Mouse (Mus musculus) testis, adult 2 months (tissue): ENCODE measurements around the gene Rdh7. TPM values are rescaled to one million over a fixed set of nuclear protein-coding genes. Genes with fewer than 3 reads are reported as not detected.

Source experiments
- H3K27ac ChIP-seq: fragments of 200-500 bp; 2 replicates; pipeline ENCODE4 v1.5.1; 2012; ENCODE audit warnings: low read depth, low read length; ENCODE audit not compliant: control insufficient read depth, insufficient read depth
- H3K27me3 ChIP-seq: fragments of 200-500 bp; 2 replicates; pipeline ENCODE4 v1.6.1; 2012; ENCODE audit warnings: mild to moderate bottlenecking, low read length, moderate library complexity; ENCODE audit not compliant: control insufficient read depth, insufficient read depth
- H3K36me3 ChIP-seq: fragments of 200-500 bp; 2 replicates; pipeline ENCODE4 v1.6.1; 2012; ENCODE audit warnings: mild to moderate bottlenecking, low read length; ENCODE audit not compliant: control insufficient read depth, insufficient read depth
- H3K4me1 ChIP-seq: fragments of 200-500 bp; 2 replicates; pipeline ENCODE4 v1.6.1; 2012; ENCODE audit warnings: low read length; ENCODE audit not compliant: control insufficient read depth, insufficient read depth
- H3K4me3 ChIP-seq: fragments of 200-500 bp; 2 replicates; pipeline ENCODE4 v1.5.1; 2012; ENCODE audit warnings: low read depth, mild to moderate bottlenecking, low read length, moderate library complexity, mixed read lengths; ENCODE audit not compliant: control insufficient read depth
- CTCF ChIP-seq: fragments of 200-500 bp; IDR thresholded peaks from 2 replicates; pipeline ENCODE4 v1.5.1; 2012; ENCODE audit warnings: low read depth, mild to moderate bottlenecking, inconsistent platforms, low read length, moderate library complexity; ENCODE audit not compliant: control insufficient read depth, insufficient read depth, insufficient replicate concordance
- POLR2A ChIP-seq: fragments of 200-500 bp; IDR thresholded peaks from 2 replicates; pipeline ENCODE4 v1.6.1; 2012; ENCODE audit warnings: low read depth, mild to moderate bottlenecking, inconsistent platforms, low read length, moderate library complexity; ENCODE audit not compliant: control insufficient read depth
- polyA plus RNA-seq: library from polyadenylated mRNA; depleted of rRNA; stranded (reverse); fragments of >200 nt; gene quantifications from 2 replicates; pipeline ENCODE4 v1.2.3, GENCODE M21; 2012

The Rdh7 gene
- polyA plus RNA-seq, 1 experiment = not detected

DNA sequence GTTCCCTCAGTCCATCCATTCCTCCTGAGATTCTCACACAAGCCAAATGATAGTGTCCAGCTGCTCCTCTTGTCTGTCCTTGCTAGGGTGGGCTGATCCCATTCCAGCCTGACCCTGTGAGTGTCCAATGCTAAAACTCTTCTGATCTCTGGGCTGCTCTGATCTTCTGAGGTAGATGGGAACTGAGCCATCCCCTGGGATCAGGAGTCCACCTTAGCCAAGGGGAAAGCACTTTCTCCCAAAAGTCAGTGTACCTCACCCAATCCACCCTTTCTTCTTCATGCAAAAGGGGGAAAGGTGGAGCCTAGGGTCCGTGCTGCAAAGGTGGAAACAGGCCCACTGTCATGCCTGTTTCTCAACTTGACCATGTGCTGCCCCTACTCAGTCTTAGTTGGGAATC, 2.9 kb upstream of the Rdh7 start:
- Histone ChIP-seq H3K4me1 (no peaks in the 10 kb centered on the region), H3K4me3 (no peak overlapping the region), H3K27ac (no peak overlapping the region), H3K27me3 (no peaks in the 10 kb centered on the region), H3K36me3 (no peaks in the 10 kb centered on the region)
- TF ChIP-seq CTCF = no peak
- no peak for TF ChIP-seq POLR2A

DNA sequence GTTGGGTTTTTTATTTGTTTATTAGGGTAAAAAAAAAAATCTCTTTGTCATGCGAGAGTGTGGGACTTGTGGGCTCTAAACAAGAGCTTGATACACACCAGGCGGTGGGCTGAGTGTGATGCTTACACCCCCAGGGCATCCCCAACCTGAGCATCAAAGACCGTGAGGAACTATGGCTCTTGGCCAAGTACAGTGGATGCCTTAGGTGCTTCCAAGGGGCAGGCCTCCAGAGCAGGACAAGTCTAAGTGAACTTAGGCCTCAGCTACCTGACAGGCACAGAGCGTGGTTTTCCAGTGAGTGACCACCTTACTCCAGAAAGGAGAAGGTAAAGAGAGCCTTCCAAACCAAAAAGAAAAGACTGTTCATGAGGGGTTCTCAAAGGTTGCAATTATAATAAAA, 1.6 kb downstream of the Rdh7 start:
- no peak for TF ChIP-seq CTCF
- no peak for TF ChIP-seq POLR2A
- H3K27ac ChIP-seq = no peak overlapping the region
- H3K4me1 ChIP-seq = no peaks in the 10 kb centered on the region
- H3K4me3 ChIP-seq = no peak overlapping the region
- H3K27me3 ChIP-seq = no peaks in the 10 kb centered on the region
- no peaks in the 10 kb centered on the region for H3K36me3 ChIP-seq

DNA sequence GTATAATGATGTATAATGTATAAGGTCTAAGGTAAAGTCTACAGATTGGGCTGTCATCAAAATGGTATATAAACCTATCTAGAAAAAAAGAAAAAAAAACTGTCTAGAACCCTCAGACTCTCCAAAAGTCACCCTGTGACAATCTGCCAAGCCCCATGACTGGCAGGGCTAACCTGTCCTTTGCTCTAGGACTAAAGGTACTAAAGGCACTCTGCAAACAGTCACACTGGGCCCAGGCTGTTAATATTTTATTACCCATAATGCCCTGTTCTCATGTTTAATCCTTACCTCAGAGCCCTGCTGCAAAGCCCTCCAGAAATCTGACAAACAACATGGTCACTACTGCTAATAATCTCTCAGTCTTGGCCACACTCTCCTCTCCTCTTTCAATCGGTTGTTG, 2.1 kb downstream of the Rdh7 start:
- H3K4me3 ChIP-seq = no peak overlapping the region
- no peaks in the 10 kb centered on the region for H3K27me3 ChIP-seq
- no peaks in the 10 kb centered on the region for H3K36me3 ChIP-seq
- no peak for TF ChIP-seq POLR2A
- no peak for TF ChIP-seq CTCF
- H3K27ac ChIP-seq = no peak overlapping the region
- H3K4me1 ChIP-seq = no peaks in the 10 kb centered on the region

DNA sequence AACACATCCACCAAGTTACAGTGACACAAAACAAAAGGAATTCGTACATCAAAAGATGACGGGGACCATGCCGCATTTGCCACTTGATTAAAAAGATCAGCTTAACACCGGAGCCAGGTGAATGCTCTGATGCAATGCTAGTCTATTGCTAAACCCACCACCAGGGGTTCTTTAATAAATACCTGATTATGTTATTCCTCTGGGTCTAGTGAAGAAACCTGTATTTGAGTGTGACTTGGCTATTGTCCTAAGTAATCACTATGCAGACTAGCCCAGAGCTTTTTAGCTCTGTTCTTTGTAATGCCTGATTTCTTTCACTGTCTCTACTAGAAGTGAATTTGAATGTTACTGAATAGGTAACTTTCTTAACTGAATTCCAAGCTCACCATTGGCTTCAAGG, 7.6 kb downstream of the Rdh7 start:
- H3K36me3 ChIP-seq = no peaks in the 10 kb centered on the region
- no peaks in the 10 kb centered on the region for H3K4me1 ChIP-seq
- no peaks in the 10 kb centered on the region for H3K27me3 ChIP-seq
- no peak overlapping the region for H3K4me3 ChIP-seq
- H3K27ac ChIP-seq = no peak overlapping the region
- no peak for TF ChIP-seq CTCF
- no peak for TF ChIP-seq POLR2A

DNA sequence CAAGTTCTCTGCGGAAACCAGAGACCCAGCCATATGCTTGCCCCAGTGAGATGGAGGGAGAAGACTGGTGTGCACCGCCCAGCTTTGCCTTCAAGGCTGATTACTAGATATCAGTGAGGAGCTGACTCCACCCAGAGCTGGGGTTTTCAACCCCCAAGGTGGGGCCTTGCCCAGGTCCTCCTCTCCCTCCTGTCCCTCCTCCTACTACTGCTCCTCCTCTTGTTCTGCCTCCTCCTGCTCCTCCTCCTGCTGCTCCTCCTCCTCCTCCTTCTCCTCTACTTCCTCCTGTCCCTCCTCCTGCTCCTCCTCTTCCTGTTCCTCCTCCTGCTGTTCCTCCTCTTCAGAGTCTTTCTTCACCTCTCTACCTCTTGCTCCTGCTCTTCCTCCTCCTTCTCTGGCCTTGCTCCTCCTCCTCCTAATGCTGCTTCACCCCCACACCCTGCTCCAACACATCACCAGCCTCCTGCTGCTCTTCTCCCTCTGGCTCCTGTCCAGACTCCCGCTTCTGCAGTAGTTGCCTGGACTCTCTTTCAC, 9.4 kb downstream of the Rdh7 start:
- Histone ChIP-seq H3K27ac (no peak overlapping the region), H3K27me3 (no peaks in the 10 kb centered on the region), H3K4me3 (no peak overlapping the region), H3K4me1 (no peaks in the 10 kb centered on the region), H3K36me3 (no peaks in the 10 kb centered on the region)
- no peak for TF ChIP-seq CTCF
- peak; percentile 35; the same call in 1 of the 2 replicates for TF ChIP-seq POLR2A

DNA sequence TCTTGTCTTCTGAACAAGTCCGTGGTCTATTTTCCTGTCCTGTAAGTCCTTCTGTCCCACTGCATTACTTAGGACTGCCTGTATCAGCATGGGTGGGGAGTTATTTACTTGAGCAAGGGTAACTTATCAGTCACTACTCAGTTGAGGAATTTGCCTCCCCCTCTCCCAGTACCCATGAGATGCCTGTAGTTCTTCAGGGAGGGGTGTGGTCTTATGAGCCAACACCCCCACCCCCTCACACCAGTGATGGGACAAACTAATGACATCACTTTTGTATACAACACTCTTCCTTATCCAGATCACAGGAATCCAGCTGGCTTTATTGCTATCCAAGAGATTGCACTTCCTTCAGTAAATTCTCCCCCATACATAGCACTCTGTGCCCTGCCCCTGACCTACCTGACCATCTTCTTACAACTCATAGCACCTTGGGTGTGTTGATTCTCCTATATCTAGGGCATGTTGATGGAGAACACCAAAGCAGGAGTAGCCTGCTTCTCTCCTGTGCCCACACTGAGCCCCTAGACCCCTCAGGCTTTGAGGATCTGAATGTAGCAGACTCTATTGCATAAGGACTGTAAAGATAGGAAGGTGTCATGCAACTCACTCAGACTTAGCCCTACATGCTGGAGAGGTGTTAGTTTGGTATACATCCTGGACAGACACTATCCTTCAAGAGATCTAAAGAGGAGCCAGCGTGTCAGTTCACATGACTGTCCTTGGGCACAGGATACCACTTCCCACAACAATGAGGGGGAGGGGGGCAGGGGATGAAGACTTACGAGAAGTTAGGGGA, 10.2 kb downstream of the Rdh7 start:
- H3K4me3 ChIP-seq = no peak overlapping the region

DNA sequence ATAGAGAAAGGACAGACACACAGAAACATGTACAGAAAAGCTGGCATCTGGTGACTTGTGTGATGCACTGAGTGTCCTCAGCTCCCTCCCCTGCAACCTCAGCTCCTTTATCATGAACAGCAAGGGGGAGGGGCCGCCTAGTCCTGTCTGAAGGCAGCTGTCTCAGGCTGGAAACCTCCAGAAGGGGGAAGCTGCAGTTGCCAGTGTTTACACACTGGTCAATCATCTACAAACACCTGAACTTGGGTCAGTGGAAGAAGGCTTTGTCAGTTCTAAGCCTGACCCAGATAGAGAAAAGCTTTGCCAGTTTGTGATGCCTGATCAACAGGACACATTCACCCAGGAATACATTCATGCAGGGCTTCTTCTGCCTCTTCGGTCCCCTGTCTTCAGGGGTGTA, 10.9 kb downstream of the Rdh7 start:
- H3K27ac ChIP-seq = no peak overlapping the region
- no peaks in the 10 kb centered on the region for H3K4me1 ChIP-seq
- TF ChIP-seq CTCF (no peak), POLR2A (no peak)
- no peaks in the 10 kb centered on the region for H3K36me3 ChIP-seq
- no peak overlapping the region for H3K4me3 ChIP-seq
- H3K27me3 ChIP-seq = no peaks in the 10 kb centered on the region

More for the DNA sequence above, 10.2 kb downstream of the Rdh7 start:
- TF ChIP-seq CTCF (no peak), POLR2A (no peak)
- Histone ChIP-seq H3K27ac (no peak overlapping the region), H3K36me3 (no peaks in the 10 kb centered on the region), H3K4me1 (no peaks in the 10 kb centered on the region), H3K27me3 (no peaks in the 10 kb centered on the region)
